Mouse (Mus musculus): ENCODE measurements around the gene Fancc.
A peak's percentile ranks its signal among the peaks of the same experiment; 100 is the strongest.
"Not testable (repeated sequence)": the region's sequence is repeated elsewhere in the genome, so short reads cannot be mapped to it uniquely, and the experiment has no call there.

Gene Fancc

GRCm38 (mm10) chr13:63315111-63315510 is 182.0 kb downstream of the Fancc start:
- not testable (repeated sequence) for DNase-seq

GRCm38 (mm10) chr13:63314608-63314920 is 182.5 kb downstream of the Fancc start:
- DNase-seq = no peak

- DNase-seq = no peak
Measured at GRCm38 (mm10) chr13:63313748-63314607, 183.1 kb downstream of the Fancc start.

GRCm38 (mm10) chr13:63313247-63313646 is 183.8 kb downstream of the Fancc start:
- DNase-seq = no peak

GRCm38 (mm10) chr13:63311156-63311555 is 185.9 kb downstream of the Fancc start:
- DNase-seq = no peak

GRCm38 (mm10) chr13:63309563-63309962 is 187.5 kb downstream of the Fancc start:
- DNase-seq = no peak

- DNase-seq = peak; percentile 73 to 75
Measured at GRCm38 (mm10) chr13:63306768-63307167, 190.3 kb downstream of the Fancc start.

GRCm38 (mm10) chr13:63305160-63306011 is 191.7 kb downstream of the Fancc start:
- DNase-seq = peak; percentile 45 to 58

GRCm38 (mm10) chr13:63304799-63305159 is 192.3 kb downstream of the Fancc start:
- DNase-seq = peak; percentile 43 to 48

GRCm38 (mm10) chr13:63304124-63304792 is 192.8 kb downstream of the Fancc start:
- no peak for DNase-seq

GRCm38 (mm10) chr13:63302381-63302780 is 194.7 kb downstream of the Fancc start:
- DNase-seq = peak; percentile 39 to 46

GRCm38 (mm10) chr13:63301764-63302209 is 195.3 kb downstream of the Fancc start:
- no peak for DNase-seq

GRCm38 (mm10) chr13:63300929-63301328 is 196.1 kb downstream of the Fancc start:
- no peak for DNase-seq

GRCm38 (mm10) chr13:63298931-63299330 is 198.1 kb downstream of the Fancc start:
- DNase-seq = no peak

- DNase-seq = no peak
Measured at GRCm38 (mm10) chr13:63297933-63298332, 199.1 kb downstream of the Fancc start.

GRCm38 (mm10) chr13:63297003-63297402 is 200.1 kb downstream of the Fancc start:
- no peak for DNase-seq

GRCm38 (mm10) chr13:63296300-63296699 is 200.8 kb downstream of the Fancc start:
- no peak for DNase-seq

- DNase-seq = peak in 1 of 2 experiments; percentile 55
Measured at GRCm38 (mm10) chr13:63294359-63295193, 202.5 kb downstream of the Fancc start.

- DNase-seq = no peak
Measured at GRCm38 (mm10) chr13:63293647-63294046, 203.4 kb downstream of the Fancc start.

- no peak for DNase-seq
Measured at GRCm38 (mm10) chr13:63291016-63291415, 206.1 kb downstream of the Fancc start.

GRCm38 (mm10) chr13:63290126-63290525 is 207.0 kb downstream of the Fancc start:
- no peak for DNase-seq

GRCm38 (mm10) chr13:63289687-63290086 is 207.4 kb downstream of the Fancc start:
- peak in 1 of 2 experiments; percentile 44 for DNase-seq
